Mouse (Mus musculus): ENCODE data around the gene Chaf1a.

DNA sequence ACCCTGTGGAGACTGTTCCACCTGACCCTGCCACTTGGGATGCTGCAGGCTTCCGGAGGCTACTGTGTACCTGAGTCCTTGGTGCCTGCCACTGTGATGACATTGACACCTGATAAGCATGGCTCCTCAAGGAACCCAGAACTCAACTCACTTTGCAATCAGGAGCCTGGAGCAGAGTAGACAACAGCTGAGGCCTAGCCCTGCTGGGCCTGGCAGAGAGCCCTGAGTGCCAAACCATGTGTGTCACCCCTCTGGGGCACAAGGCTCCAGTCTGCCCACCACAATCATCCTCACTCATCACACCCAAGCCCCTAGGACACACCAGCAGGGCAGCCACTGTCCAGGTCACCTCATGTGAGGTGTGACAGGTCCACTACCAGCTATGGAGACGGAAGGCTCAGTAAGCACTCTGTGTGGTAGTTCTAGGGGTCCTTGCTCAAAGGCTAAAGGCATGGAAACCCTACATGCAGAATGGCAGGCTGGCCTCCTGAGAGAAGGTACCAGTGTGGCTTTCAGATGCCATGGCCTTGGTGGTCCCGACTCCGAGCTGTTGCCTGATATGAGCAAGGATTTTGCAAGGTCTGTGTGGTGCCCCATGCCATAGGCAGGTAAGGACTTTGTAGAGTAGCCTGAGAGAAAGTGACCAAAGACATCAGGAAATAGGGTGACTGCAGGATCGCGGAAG, 19.7 kb upstream of the Chaf1a start:
- TF ChIP-seq EP300 (optimal IDR thresholded peaks at IDR 0.05) = no peak
- no peak for TF ChIP-seq CTCF (IDR thresholded peaks at IDR 0.05; ENCODE audit: low read depth)
